Comparison of ENCODE assay signal across 9 mouse cellular contexts in genomic region chr4:152028456-152028855, GRCm38 (mm10). TPM values are rescaled to one million over a fixed set of nuclear protein-coding genes. Genes with fewer than 3 reads are reported as not detected.
DNase-seq lines count a peak whose midpoint lies in the region; ATAC-seq and TF ChIP-seq lines count a peak whose summit lies in the region.
"Had no signal": no experiment of that assay in that cellular context is flagged by ENCODE, and none has a peak within 500 bp of the region (broad histone marks: within the 10 kb centered on the region; RNA-seq: fewer than 3 reads in every experiment).

No protein-coding gene starts in this region.

- TF ChIP-seq CTCF in testis, adult 2 months (IDR thresholded peaks at IDR 0.05; ENCODE audit: control insufficient read depth, insufficient read depth, insufficient replicate concordance, low read depth, low read length) = no peak
- TF ChIP-seq CTCF in liver, embryonic 14.5 days (IDR thresholded peaks at IDR 0.05; ENCODE audit: low read depth) = no peak

- H3K9ac ChIP-seq in liver, embryonic 14.5 days (replicated peaks) = no peak overlapping the region

- H3K4me3 ChIP-seq in erythroblast, embryonic 14.5 days (replicated peaks) = peak overlapping the region; percentile 77
- H3K4me3 ChIP-seq in testis, adult 2 months (ENCODE audit: control insufficient read depth, low read depth, low read length) = peak overlapping the region; percentile 95
- no peak overlapping the region for H3K4me3 ChIP-seq in liver, embryonic 14.5 days (ENCODE audit: insufficient read depth in 1 of 2, low read depth in 2 of 2, low read length in 2 of 2)

- no peak for DNase-seq in testis, postnatal 14 days (ENCODE audit: low spot score)
- no peak for DNase-seq in liver, embryonic 14.5 days (ENCODE audit: low read depth in 3 of 3, low spot score in 3 of 3)
- DNase-seq in embryo, embryonic 10 days (ENCODE audit: low spot score) = no peak
- DNase-seq in MN1 (ENCODE audit: low spot score) = no peak
- no peak for DNase-seq in right cerebral cortex, adult 18-20 months
- DNase-seq: gastrocnemius, postnatal 14 days had no signal

- no peak overlapping the region; the same call in 1 of the 2 replicates for H3K27ac ChIP-seq in testis, adult 2 months (ENCODE audit: control insufficient read depth, insufficient read depth, low read depth, low read length)
- no peak overlapping the region for H3K27ac ChIP-seq in liver, embryonic 14.5 days

- 66% methylated on average over 15 of the region's 15 CpGs for WGBS in liver, embryonic 14.5 days (ENCODE audit: insufficient replicate concordance)

- no peak for ATAC-seq in erythroblast, adult 5-6 weeks (replicated peaks; ENCODE audit: low FRiP score, poor library complexity, severe bottlenecking)
- ATAC-seq in liver, embryonic 14.5 days (ENCODE audit: insufficient read depth) = no peak

- peak overlapping the region; percentile 80 for H3K4me2 ChIP-seq in liver, embryonic 14.5 days (ENCODE audit: low read depth)

- peaks cover 4% of the 10 kb centered on the region; the same call in 1 of the 2 replicates for H3K27me3 ChIP-seq in erythroblast, embryonic 14.5 days (ENCODE audit: control insufficient read depth)
- no peaks in the 10 kb centered on the region for H3K27me3 ChIP-seq in testis, adult 2 months (ENCODE audit: control insufficient read depth, insufficient read depth, low read length)
- H3K27me3 ChIP-seq in liver, embryonic 14.5 days (ENCODE audit: control insufficient read depth, insufficient read depth, low read length) = no peaks in the 10 kb centered on the region

- peaks cover 47% of the 10 kb centered on the region for H3K4me1 ChIP-seq in erythroblast, embryonic 14.5 days (ENCODE audit: control insufficient read depth)
- H3K4me1 ChIP-seq in testis, adult 2 months (ENCODE audit: control insufficient read depth, insufficient read depth, low read length) = peaks cover 13% of the 10 kb centered on the region
- H3K4me1 ChIP-seq in liver, embryonic 14.5 days (replicated peaks; ENCODE audit: control insufficient read depth in 2 of 2, insufficient read depth in 2 of 2, low read length in 1 of 2) = peaks cover 8% of the 10 kb centered on the region in 2 experiments

- TF ChIP-seq EP300 in liver, embryonic 14.5 days (IDR thresholded peaks at IDR 0.05; ENCODE audit: low read depth) = no peak

- TF ChIP-seq POLR2A in testis, adult 2 months (IDR thresholded peaks at IDR 0.05; ENCODE audit: control insufficient read depth, low read depth, low read length) = no peak

- H3K9me3 ChIP-seq in erythroblast, embryonic 14.5 days (ENCODE audit: control insufficient read depth, low read length) = no peaks in the 10 kb centered on the region
- H3K9me3 ChIP-seq in liver, embryonic 14.5 days (ENCODE audit: control insufficient read depth, low read length) = no peaks in the 10 kb centered on the region

- H3K36me3 ChIP-seq in erythroblast, embryonic 14.5 days (ENCODE audit: control insufficient read depth) = peaks cover 25% of the 10 kb centered on the region
- H3K36me3 ChIP-seq in testis, adult 2 months (ENCODE audit: control insufficient read depth, insufficient read depth, low read length) = no peaks in the 10 kb centered on the region; the same call in 1 of the 2 replicates
- H3K36me3 ChIP-seq in liver, embryonic 14.5 days (replicated peaks; ENCODE audit: control insufficient read depth, insufficient read depth, low read depth) = no peaks in the 10 kb centered on the region

RNA-seq across cellular contexts. Expression of gene Zbtb48, which starts 1.0 kb away (rescaled TPM):
- polyA plus RNA-seq in erythroblast, embryonic 14.5 days (2012) = 0.82 and 0.86 TPM in 2 replicates
- total RNA-seq in erythroblast, adult 5-6 weeks (2015; ENCODE audit: low replicate concordance) = 2.7 and 2.9 TPM in 2 replicates
- total RNA-seq in erythroblast, adult 5-6 weeks (2017; ENCODE audit: low replicate concordance) = 2.9 and 4.2 TPM in 2 replicates
- polyA plus RNA-seq in testis, adult 2 months (2012; rRNA removed) = 18.2 and 22.4 TPM in 2 replicates
- polyA plus RNA-seq in liver, embryonic 14.5 days (2012; rRNA removed) = 8.2 and 10.7 TPM in 2 replicates
- polyA plus RNA-seq in liver, embryonic 14.5 days (2014; fragmentation: Nextera tagmentation; extraction: Ambion mirVana) = 6.4 and 8.8 TPM in 2 replicates

RNA-seq across cellular contexts. Expression of gene Tas1r1, which starts 9.9 kb away (rescaled TPM):
- polyA plus RNA-seq in erythroblast, embryonic 14.5 days (2012) = not detected in 2 replicates
- total RNA-seq in erythroblast, adult 5-6 weeks (2015; ENCODE audit: low replicate concordance) = 1.9 TPM in 1 of 2 replicates, not detected in the other
- total RNA-seq in erythroblast, adult 5-6 weeks (2017; ENCODE audit: low replicate concordance) = not detected in 2 replicates
- polyA plus RNA-seq in testis, adult 2 months (2012; rRNA removed) = 30.2 and 37.6 TPM in 2 replicates
- 0.03 and 0.06 TPM in 2 replicates for polyA plus RNA-seq in liver, embryonic 14.5 days (2012; rRNA removed)
- polyA plus RNA-seq in liver, embryonic 14.5 days (2014; fragmentation: Nextera tagmentation; extraction: Ambion mirVana) = not detected in 2 replicates

RNA-seq across cellular contexts. Expression of gene Nol9, which starts 10.7 kb away (rescaled TPM):
- polyA plus RNA-seq in erythroblast, embryonic 14.5 days (2012) = 0.72 and 0.87 TPM in 2 replicates
- 6.7 and 7.3 TPM in 2 replicates for total RNA-seq in erythroblast, adult 5-6 weeks (2015; ENCODE audit: low replicate concordance)
- total RNA-seq in erythroblast, adult 5-6 weeks (2017; ENCODE audit: low replicate concordance) = 3.9 and 6.3 TPM in 2 replicates
- 7.7 and 8.0 TPM in 2 replicates for polyA plus RNA-seq in testis, adult 2 months (2012; rRNA removed)
- 9.8 and 11.1 TPM in 2 replicates for polyA plus RNA-seq in liver, embryonic 14.5 days (2012; rRNA removed)
- 11.5 and 16.3 TPM in 2 replicates for polyA plus RNA-seq in liver, embryonic 14.5 days (2014; fragmentation: Nextera tagmentation; extraction: Ambion mirVana)

RNA-seq across cellular contexts. Expression of gene Klhl21, which starts 19.9 kb away (rescaled TPM):
- polyA plus RNA-seq in erythroblast, embryonic 14.5 days (2012) = 0.97 and 1.1 TPM in 2 replicates
- total RNA-seq in erythroblast, adult 5-6 weeks (2015; ENCODE audit: low replicate concordance) = 0.77 and 2.3 TPM in 2 replicates
- total RNA-seq in erythroblast, adult 5-6 weeks (2017; ENCODE audit: low replicate concordance) = 2.7 and 4.2 TPM in 2 replicates
- 17.1 TPM in 2 replicates for polyA plus RNA-seq in testis, adult 2 months (2012; rRNA removed)
- 4.4 and 5.3 TPM in 2 replicates for polyA plus RNA-seq in liver, embryonic 14.5 days (2012; rRNA removed)
- 2.3 and 2.8 TPM in 2 replicates for polyA plus RNA-seq in liver, embryonic 14.5 days (2014; fragmentation: Nextera tagmentation; extraction: Ambion mirVana)

RNA-seq across cellular contexts. Expression of gene Phf13, which starts 32.4 kb away (rescaled TPM):
- polyA plus RNA-seq in erythroblast, embryonic 14.5 days (2012) = 0.99 and 1.0 TPM in 2 replicates
- 0.42 and 1.9 TPM in 2 replicates for total RNA-seq in erythroblast, adult 5-6 weeks (2015; ENCODE audit: low replicate concordance)
- 0.85 and 0.98 TPM in 2 replicates for total RNA-seq in erythroblast, adult 5-6 weeks (2017; ENCODE audit: low replicate concordance)
- 41.8 and 43.6 TPM in 2 replicates for polyA plus RNA-seq in testis, adult 2 months (2012; rRNA removed)
- 2.8 and 2.9 TPM in 2 replicates for polyA plus RNA-seq in liver, embryonic 14.5 days (2012; rRNA removed)
- polyA plus RNA-seq in liver, embryonic 14.5 days (2014; fragmentation: Nextera tagmentation; extraction: Ambion mirVana) = 3.7 and 5.2 TPM in 2 replicates

Comparison
In these comparisons a context has a peak if more than half of its experiments do, and no peak if none do; other contexts are left out.
1. H3K4me3 ChIP-seq: peak in erythroblast, embryonic 14.5 days (single experiment) and testis, adult 2 months (single experiment); none in liver, embryonic 14.5 days (0 of 2).
2. RNA of gene Tas1r1, which starts 9.9 kb away (polyA plus RNA-seq): 30.2 to 37.6 TPM in testis, adult 2 months; 0.03 to 0.06 TPM in liver, embryonic 14.5 days and not detected in erythroblast, embryonic 14.5 days; every median in the first group is over 10 times any median in the second.